In the genomic region with DNA sequence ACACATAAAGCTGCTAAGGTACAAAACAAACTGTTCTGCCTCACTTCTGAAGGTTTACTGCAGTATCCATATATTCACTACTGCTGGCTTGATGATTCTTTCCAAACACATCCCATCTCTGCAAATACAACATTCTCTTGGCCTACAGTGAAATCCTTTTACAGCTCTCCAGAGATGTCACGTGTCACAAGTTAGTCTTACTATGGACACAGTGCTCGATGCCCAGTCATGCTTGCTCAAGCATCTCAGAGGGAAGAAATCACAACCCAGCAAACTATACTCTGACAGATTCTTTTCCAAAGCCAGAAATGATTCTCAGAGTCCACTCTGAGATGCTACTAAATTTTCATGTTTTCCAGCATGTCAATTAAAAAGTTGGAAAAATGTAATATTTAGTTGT, we compare ENCODE assay signal across 19 mouse cellular contexts. TPM values are rescaled to one million over a fixed set of nuclear protein-coding genes. Genes with fewer than 3 reads are reported as not detected.
"Had no signal": no experiment of that assay in that cellular context is flagged by ENCODE, and none has a peak within 500 bp of the region (broad histone marks: within the 10 kb centered on the region; RNA-seq: fewer than 3 reads in every experiment).

No protein-coding gene starts in this region.

- H3K27ac ChIP-seq: left cerebral cortex, adult 2 months; liver, embryonic 13.5 days; macrophage; midbrain, embryonic 12.5 days; midbrain, embryonic 15.5 days; neural tube, embryonic 12.5 days; neural tube, embryonic 15.5 days; stomach, postnatal 0 days had no signal

- H3K9ac ChIP-seq: liver, embryonic 13.5 days; midbrain, embryonic 12.5 days; midbrain, embryonic 15.5 days; neural tube, embryonic 12.5 days; neural tube, embryonic 15.5 days had no signal

- H3K4me3 ChIP-seq: left cerebral cortex, adult 2 months; liver, embryonic 13.5 days; midbrain, embryonic 12.5 days; midbrain, embryonic 15.5 days; neural tube, embryonic 12.5 days; neural tube, embryonic 15.5 days had no signal

- DNase-seq: layer of hippocampus, postnatal 36 days; liver, embryonic 13.5 days; lung, adult 2 months; thymus, adult 2 months; thymus, postnatal 14 days; thymus, postnatal 4 days had no signal

- H3K4me1 ChIP-seq: liver, embryonic 13.5 days; midbrain, embryonic 12.5 days; midbrain, embryonic 15.5 days; neural tube, embryonic 12.5 days; neural tube, embryonic 15.5 days had no signal

- H3K9me3 ChIP-seq: liver, embryonic 13.5 days; midbrain, embryonic 12.5 days; midbrain, embryonic 15.5 days; neural tube, embryonic 12.5 days; neural tube, embryonic 15.5 days had no signal

- H3K4me2 ChIP-seq: liver, embryonic 13.5 days; midbrain, embryonic 12.5 days; midbrain, embryonic 15.5 days; neural tube, embryonic 12.5 days; neural tube, embryonic 15.5 days had no signal

- ATAC-seq: intestine, postnatal 0 days; midbrain, embryonic 15.5 days had no signal

- H3K27me3 ChIP-seq: liver, embryonic 13.5 days; midbrain, embryonic 12.5 days; midbrain, embryonic 15.5 days; neural tube, embryonic 12.5 days; neural tube, embryonic 15.5 days had no signal

RNA-seq across cellular contexts. Expression of a gene that starts 58.6 kb away (rescaled TPM):
- total RNA-seq: layer of hippocampus, postnatal 10 days; left cerebral cortex, adult 2 months; left cerebral cortex, postnatal 10 days; left cerebral cortex, postnatal 36 days; megakaryocyte, adult 5-6 weeks had no signal
- polyA plus RNA-seq: macrophage; midbrain, embryonic 12.5 days; midbrain, embryonic 15.5 days; neural tube, embryonic 12.5 days; neural tube, embryonic 15.5 days; small intestine, adult 2 months had no signal
